Mouse (Mus musculus) cortical plate, adult 2 months (tissue): Measurements from ENCODE around the gene A030003K21Rik. TPM values are rescaled to one million over a fixed set of nuclear protein-coding genes. Genes with fewer than 3 reads are reported as not detected.
"Not testable (repeated sequence)": the region's sequence is repeated elsewhere in the genome, so short reads cannot be mapped to it uniquely, and the experiment has no call there.

Source experiments
- H3K27ac ChIP-seq: fragments of 200-500 bp; 2 replicates; pipeline ENCODE4 v1.5.1; 2012; ENCODE audit warnings: low read length, control low read depth, inconsistent platforms; ENCODE audit not compliant: insufficient read depth
- H3K4me1 ChIP-seq: fragments of 200-500 bp; 2 replicates; pipeline ENCODE4 v1.6.1; 2011; ENCODE audit warnings: low read length; ENCODE audit not compliant: control insufficient read depth, insufficient read depth
- H3K4me3 ChIP-seq: fragments of 200-500 bp; 2 replicates; pipeline ENCODE4 v1.5.1; 2011; ENCODE audit warnings: mild to moderate bottlenecking, low read length, control low read depth; ENCODE audit not compliant: insufficient read depth
- CTCF ChIP-seq: fragments of 200-500 bp; IDR thresholded peaks from 2 replicates; pipeline ENCODE4 v1.5.1; 2011; ENCODE audit warnings: mild to moderate bottlenecking, control low read depth, low read length; ENCODE audit not compliant: insufficient read depth; ENCODE audit errors: extremely low read depth
- POLR2A ChIP-seq: fragments of 200-500 bp; IDR thresholded peaks from 2 replicates; pipeline ENCODE4 v1.6.1; 2011; ENCODE audit warnings: mild to moderate bottlenecking, low read length, control low read depth; ENCODE audit not compliant: insufficient read depth; ENCODE audit errors: extremely low read depth
- polyA plus RNA-seq: library from polyadenylated mRNA; depleted of rRNA; stranded (reverse); fragments of >200 nt; gene quantifications from 2 replicates; pipeline ENCODE4 v1.2.3, GENCODE M21; 2012; rRNA removed

The A030003K21Rik gene
- polyA plus RNA-seq, 1 experiment: not detected

- H3K4me3 ChIP-seq: no peak within 1 kb of the TSS
- H3K4me1 ChIP-seq: no peaks in the 10 kb centered on the region
- no peak within 1 kb of the TSS for H3K27ac ChIP-seq
- TF ChIP-seq POLR2A (no peak), CTCF (no peak)
Measured at GRCm38 (mm10) chr1:82924650-82925049, 18.5 kb downstream of the A030003K21Rik start, which contains the start of gene A030014E15Rik. Gene A030014E15Rik, plus strand, starts transcription at chr1:82924917.

- H3K4me1 ChIP-seq, H3K4me3 ChIP-seq, H3K27ac ChIP-seq: not testable (repeated sequence)
Measured at GRCm38 (mm10) chr1:82913434-82913833, 29.8 kb downstream of the A030003K21Rik start.

- no peak within 1 kb of the TSS for H3K4me3 ChIP-seq
- no peak within 1 kb of the TSS for H3K27ac ChIP-seq
- peaks cover 3% of the 10 kb centered on the region; the same call in 1 of the 2 replicates for H3K4me1 ChIP-seq
- TF ChIP-seq CTCF: peak; percentile 14; the same call in 1 of the 2 replicates
- TF ChIP-seq POLR2A: no peak
Measured at GRCm38 (mm10) chr1:82913025-82913424, 30.2 kb downstream of the A030003K21Rik start, which contains the start of gene A030005L19Rik. Gene A030005L19Rik, plus strand, starts transcription at chr1:82913325.

GRCm38 (mm10) chr1:82905886-82906285 is 37.3 kb downstream of the A030003K21Rik start:
- Histone ChIP-seq H3K4me3 (no peak overlapping the region), H3K4me1 (peaks cover 3% of the 10 kb centered on the region; the same call in 1 of the 2 replicates), H3K27ac (no peak overlapping the region)
- TF ChIP-seq POLR2A (no peak), CTCF (no peak)

GRCm38 (mm10) chr1:82901201-82901600 is 42.0 kb downstream of the A030003K21Rik start:
- TF ChIP-seq CTCF (no peak), POLR2A (no peak)
- no peak overlapping the region for H3K27ac ChIP-seq
- H3K4me1 ChIP-seq: peaks cover under 1% of the 10 kb centered on the region; the same call in 1 of the 2 replicates
- H3K4me3 ChIP-seq: no peak overlapping the region

GRCm38 (mm10) chr1:82900567-82900966 is 42.6 kb downstream of the A030003K21Rik start:
- Histone ChIP-seq H3K4me1 (no peaks in the 10 kb centered on the region; the same call in 1 of the 2 replicates), H3K27ac (no peak overlapping the region), H3K4me3 (no peak overlapping the region)
- TF ChIP-seq CTCF: no peak
- no peak for TF ChIP-seq POLR2A

GRCm38 (mm10) chr1:82893269-82893668 is 49.9 kb downstream of the A030003K21Rik start:
- TF ChIP-seq CTCF (no peak), POLR2A (no peak)
- Histone ChIP-seq H3K27ac (no peak overlapping the region), H3K4me3 (no peak overlapping the region), H3K4me1 (no peaks in the 10 kb centered on the region)

Other genes starting within 250 kb of the A030003K21Rik start
- gene Mff, start 218.5 kb downstream of the A030003K21Rik start, polyA plus RNA-seq: 365 and 371 TPM in 2 replicates
- gene Tm4sf20, start 174.9 kb downstream of the A030003K21Rik start, polyA plus RNA-seq: not detected in 2 replicates
- gene Gm47791, start 172.1 kb downstream of the A030003K21Rik start, polyA plus RNA-seq: not detected in 2 replicates
- gene Agfg1, start 103.9 kb downstream of the A030003K21Rik start, polyA plus RNA-seq: 37.5 and 39.5 TPM in 2 replicates
- 2.1 and 2.2 TPM in 2 replicates for gene A030005L19Rik, start 30.1 kb downstream of the A030003K21Rik start, polyA plus RNA-seq
- gene A030014E15Rik, start 18.5 kb downstream of the A030003K21Rik start, polyA plus RNA-seq: 0.19 TPM in 1 of 2 replicates, not detected in the other
- gene Gm6217, start 12.0 kb downstream of the A030003K21Rik start, polyA plus RNA-seq: not detected in 2 replicates
- gene Gm7544, start 12.6 kb upstream of the A030003K21Rik start, polyA plus RNA-seq: not detected in 2 replicates
- not detected in 2 replicates for gene Gm47955, start 16.9 kb upstream of the A030003K21Rik start, polyA plus RNA-seq
- not detected in 2 replicates for gene Gm47959, start 57.2 kb upstream of the A030003K21Rik start, polyA plus RNA-seq
- gene Slc19a3, start 95.1 kb upstream of the A030003K21Rik start, polyA plus RNA-seq: 3.9 and 5.2 TPM in 2 replicates
- gene Krtap28-10, start 99.1 kb upstream of the A030003K21Rik start, polyA plus RNA-seq: not detected in 2 replicates
- 0.09 TPM in 1 of 2 replicates, not detected in the other for gene Gm47969, start 101.5 kb upstream of the A030003K21Rik start, polyA plus RNA-seq
- not detected in 2 replicates for gene A030005K14Rik, start 116.0 kb upstream of the A030003K21Rik start, polyA plus RNA-seq
- 0.30 TPM in 1 of 2 replicates, not detected in the other for gene Krtap28-13, start 117.5 kb upstream of the A030003K21Rik start, polyA plus RNA-seq
- gene Ccl20, start 173.4 kb upstream of the A030003K21Rik start, polyA plus RNA-seq: not detected in 2 replicates
- 0.30 and 0.56 TPM in 2 replicates for gene Daw1, start 216.4 kb upstream of the A030003K21Rik start, polyA plus RNA-seq